ENCODE assay signal across 9 mouse cellular contexts in genomic region chr6:30081339-30081738, GRCm38 (mm10). TPM values are rescaled to one million over a fixed set of nuclear protein-coding genes. Genes with fewer than 3 reads are reported as not detected.
A peak's percentile ranks its signal among the peaks of the same experiment; 100 is the strongest.
DNase-seq lines count a peak whose midpoint lies in the region; ATAC-seq and TF ChIP-seq lines count a peak whose summit lies in the region.
"Had no signal": no experiment of that assay in that cellular context is flagged by ENCODE, and none has a peak within 500 bp of the region (broad histone marks: within the 10 kb centered on the region; RNA-seq: fewer than 3 reads in every experiment).

No protein-coding gene starts in this region.

- WGBS in limb, embryonic 14.5 days = 75% methylated on average over 3 of the region's 3 CpGs
- WGBS in limb, embryonic 10.5 days = 89% methylated on average over 3 of the region's 3 CpGs

- H3K4me2 ChIP-seq in limb, embryonic 14.5 days (replicated peaks; ENCODE audit: low read depth, low read length, severe bottlenecking) = no peak overlapping the region
- H3K4me2 ChIP-seq: neural tube, embryonic 13.5 days had no signal

- no peaks in the 10 kb centered on the region for H3K36me3 ChIP-seq in limb, embryonic 14.5 days (ENCODE audit: control insufficient read depth, insufficient read depth, low read length)
- H3K36me3 ChIP-seq in limb, embryonic 10.5 days = no peaks in the 10 kb centered on the region
- H3K36me3 ChIP-seq: neural tube, embryonic 13.5 days had no signal

- H3K4me3 ChIP-seq in limb, embryonic 14.5 days (replicated peaks; ENCODE audit: low read length) = no peak overlapping the region
- H3K4me3 ChIP-seq in limb, embryonic 10.5 days = no peak overlapping the region
- H3K4me3 ChIP-seq: neural tube, embryonic 13.5 days had no signal

- no peak for DNase-seq in cerebellum, adult 11-12 months
- DNase-seq in limb, embryonic 14.5 days (ENCODE audit: low spot score) = peak; percentile 53
- DNase-seq in limb, embryonic 10.5 days (ENCODE audit: low spot score) = no peak
- peak; percentile 19 for DNase-seq in cerebellum, adult 9-11 months
- peak; percentile 26 to 56 for DNase-seq in layer of hippocampus, postnatal 10 days (ENCODE audit: low spot score in 2 of 2)
- DNase-seq in Muller cell, postnatal 12 days (ENCODE audit: inconsistent ontology term) = no peak
- no peak for DNase-seq in c-Kit-positive CD71-positive TER-119-positive erythroid progenitor cells, embryonic 14.5 days (ENCODE audit: low spot score)

- H3K9ac ChIP-seq in limb, embryonic 14.5 days (ENCODE audit: low read depth, low read length, severe bottlenecking) = no peak overlapping the region
- H3K9ac ChIP-seq: neural tube, embryonic 13.5 days had no signal

- H3K9me3 ChIP-seq in limb, embryonic 14.5 days (ENCODE audit: control insufficient read depth, low read length) = no peaks in the 10 kb centered on the region
- H3K9me3 ChIP-seq in limb, embryonic 10.5 days (replicated peaks) = no peaks in the 10 kb centered on the region
- H3K9me3 ChIP-seq: neural tube, embryonic 13.5 days had no signal

- no peak overlapping the region for H3K27ac ChIP-seq in limb, embryonic 14.5 days (replicated peaks; ENCODE audit: low read depth, low read length)
- no peak overlapping the region for H3K27ac ChIP-seq in limb, embryonic 10.5 days
- H3K27ac ChIP-seq: neural tube, embryonic 13.5 days had no signal

- H3K27me3 ChIP-seq in limb, embryonic 14.5 days (ENCODE audit: control insufficient read depth, insufficient read depth, low read length) = no peaks in the 10 kb centered on the region
- no peaks in the 10 kb centered on the region for H3K27me3 ChIP-seq in limb, embryonic 10.5 days (ENCODE audit: low read depth, poor library complexity, severe bottlenecking)
- H3K27me3 ChIP-seq: neural tube, embryonic 13.5 days had no signal

- H3K4me1 ChIP-seq in limb, embryonic 14.5 days (ENCODE audit: control insufficient read depth, insufficient read depth, low read length) = 0 out of 2 replicates have a peak, but pooled peaks cover 3% of the 10 kb centered on the region
- H3K4me1 ChIP-seq in limb, embryonic 10.5 days = 0 out of 2 replicates have a peak, but pooled peaks cover 8% of the 10 kb centered on the region

- TF ChIP-seq POLR2A in limb, embryonic 14.5 days (IDR thresholded peaks at IDR 0.05; ENCODE audit: borderline replicate concordance, extremely low read depth, insufficient read depth, insufficient read length) = no peak

- ATAC-seq in cerebellum, adult (ENCODE audit: insufficient number of reproducible peaks, low FRiP score, low TSS enrichment) = peak; percentile 20; the same call in 1 of the 2 replicates
- ATAC-seq in limb, embryonic 14.5 days (ENCODE audit: low FRiP score, low read depth) = no peak

RNA-seq across cellular contexts. Expression of gene Nrf1, which starts 33.6 kb away (rescaled TPM):
- 70.7 and 83.8 TPM in 2 replicates for polyA plus RNA-seq in limb, embryonic 14.5 days (2012; rRNA removed)
- 47.7 and 60.6 TPM in 2 replicates for polyA plus RNA-seq in limb, embryonic 14.5 days (2014; fragmentation: Nextera tagmentation; extraction: Ambion mirVana)
- polyA plus RNA-seq in limb, embryonic 10.5 days (2016; fragmentation: Nextera tagmentation; extraction: Ambion mirVana) = 99.2 and 99.6 TPM in 2 replicates
- 10 to 100 TPM; 22.4 to 22.7 TPM for total RNA-seq in layer of hippocampus, postnatal 10 days (2021)

Comparison
In these comparisons a context has a peak if more than half of its experiments do, and no peak if none do; other contexts are left out.
1. DNase-seq: peak in limb, embryonic 14.5 days (single experiment), cerebellum, adult 9-11 months (single experiment) and layer of hippocampus, postnatal 10 days (2 of 2); none in cerebellum, adult 11-12 months (single experiment), limb, embryonic 10.5 days (single experiment), Muller cell, postnatal 12 days (single experiment) and c-Kit-positive CD71-positive TER-119-positive erythroid progenitor cells, embryonic 14.5 days (single experiment).